Mouse (Mus musculus): Measurements from ENCODE around the gene Fam133b. TPM values are rescaled to one million over a fixed set of nuclear protein-coding genes. Genes with fewer than 3 reads are reported as not detected.

The Fam133b gene
- polyA plus RNA-seq (2017; shearing (Covaris generic)), result 10 to 100 TPM; 38.1 to 52.1 TPM

DNA sequence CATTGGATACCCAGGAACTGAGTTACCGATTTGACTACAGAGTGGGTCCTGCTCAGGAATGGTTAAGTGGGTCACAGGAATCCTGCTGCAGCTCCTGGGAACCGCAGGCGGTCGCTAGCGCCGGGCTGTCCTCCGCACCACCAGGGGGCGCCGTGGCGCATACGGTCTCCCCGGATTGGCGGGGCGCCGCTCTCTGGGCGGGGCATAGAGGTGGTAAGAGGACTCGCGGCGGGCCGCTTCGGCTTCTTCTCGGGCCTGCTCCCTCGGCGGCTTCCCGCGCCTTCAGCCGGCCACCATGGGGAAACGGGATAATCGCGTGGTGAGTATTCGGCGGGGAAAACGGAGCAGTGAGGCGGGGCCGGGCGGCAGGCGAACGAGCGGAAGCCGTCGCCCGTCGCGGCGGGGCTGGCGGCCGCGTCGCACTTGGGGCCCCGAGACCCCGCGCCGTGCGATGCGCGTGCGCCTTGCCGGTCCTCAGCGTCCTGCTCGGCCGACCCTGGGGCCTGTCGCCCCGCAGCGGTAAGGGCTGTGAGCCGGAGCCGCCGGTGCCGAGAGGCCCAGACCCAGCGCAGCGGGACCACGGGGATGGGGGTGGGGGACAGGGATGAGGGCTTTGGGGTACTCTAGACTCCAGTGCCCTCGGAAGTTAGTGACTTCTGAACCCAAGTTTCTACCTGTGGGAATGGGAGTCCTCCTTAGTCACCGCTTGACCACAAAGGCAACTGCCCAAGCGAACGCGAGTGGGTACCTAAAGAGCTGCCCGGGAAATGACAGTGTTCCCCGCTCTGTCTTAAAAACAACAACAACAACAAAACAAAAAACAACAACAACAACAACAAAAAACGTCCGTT lies at the start of gene Fam133b:
Gene Fam133b, plus strand, starts transcription at position 205 of the 851 bp plus-strand sequence.
- ATAC-seq, result peak; percentile 92

DNA sequence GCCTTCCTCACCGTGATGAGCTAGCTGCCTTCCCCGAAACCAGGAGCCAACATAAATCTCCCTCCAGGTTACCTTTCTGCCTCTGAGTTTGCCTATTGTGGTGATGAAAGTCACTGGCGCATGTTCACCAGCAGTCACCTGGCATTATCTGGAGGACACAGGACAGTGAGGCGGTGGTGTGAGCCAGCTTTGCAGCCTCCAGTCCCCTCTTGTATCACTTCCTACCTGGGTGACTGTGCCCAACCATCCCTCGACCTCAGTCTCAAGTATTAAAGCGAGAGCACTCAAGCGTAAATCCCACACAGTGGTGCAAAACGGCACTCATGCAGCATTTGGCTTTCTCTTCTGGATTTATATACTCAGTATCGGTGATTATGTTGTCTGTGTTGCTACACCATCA lies 49.7 kb upstream of the Fam133b start:
- no peak for ATAC-seq

DNA sequence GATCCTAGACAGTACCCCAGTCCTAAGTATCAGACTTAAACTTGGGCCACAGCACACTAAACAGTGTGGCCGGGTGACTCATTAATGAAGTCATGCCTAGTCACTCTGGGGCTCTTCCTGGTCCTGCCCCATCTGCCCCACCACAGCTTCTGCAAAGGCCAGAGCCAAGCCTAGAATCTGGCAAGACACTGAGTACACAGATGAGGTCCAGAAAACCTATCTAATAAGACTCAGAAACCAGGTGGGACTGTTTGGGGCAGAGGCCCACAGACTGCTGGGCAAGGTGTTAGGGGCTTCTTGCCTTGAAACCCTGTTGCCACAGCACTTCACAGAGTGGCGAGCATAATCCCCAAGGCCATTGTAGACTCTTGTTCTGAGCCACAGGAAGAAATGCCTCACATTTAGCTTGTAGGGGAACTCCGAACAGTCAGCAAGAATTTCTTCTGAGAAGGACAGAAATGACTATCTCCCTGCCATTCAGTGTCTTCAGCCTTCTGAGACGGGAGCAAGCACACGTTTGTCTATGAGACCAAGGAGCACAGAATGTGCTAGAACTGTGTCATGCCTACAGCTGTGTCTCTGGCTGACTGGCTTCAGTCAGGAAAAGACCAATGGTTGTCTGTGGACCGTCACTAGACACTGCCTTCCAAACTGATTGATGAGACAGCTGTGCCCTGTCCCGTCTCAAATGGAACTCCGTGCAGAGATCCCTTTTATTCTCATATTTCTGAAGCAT lies 49.0 kb upstream of the Fam133b start:
- ATAC-seq, result peak; percentile 69

DNA sequence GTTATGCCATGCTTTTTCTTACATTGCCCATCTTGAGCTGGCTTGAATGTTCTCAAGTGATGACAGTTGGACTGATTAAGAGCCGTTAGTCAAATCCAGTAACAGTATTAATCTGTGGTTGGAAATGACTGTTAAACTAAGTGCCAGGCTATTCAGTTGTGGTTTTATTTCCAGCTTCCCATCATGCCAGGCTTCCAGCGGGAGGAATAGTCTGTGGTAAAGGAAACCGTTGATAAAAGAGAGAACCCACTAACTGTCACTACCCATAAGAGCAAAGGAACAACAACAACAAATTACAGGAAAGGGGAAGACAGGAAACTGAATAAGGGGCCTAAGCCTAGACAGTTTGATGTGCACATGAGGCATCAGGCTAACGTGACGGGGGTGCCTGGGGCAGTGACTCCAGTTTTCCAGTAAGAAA lies 46.1 kb upstream of the Fam133b start:
- peak; percentile 37 for ATAC-seq

DNA sequence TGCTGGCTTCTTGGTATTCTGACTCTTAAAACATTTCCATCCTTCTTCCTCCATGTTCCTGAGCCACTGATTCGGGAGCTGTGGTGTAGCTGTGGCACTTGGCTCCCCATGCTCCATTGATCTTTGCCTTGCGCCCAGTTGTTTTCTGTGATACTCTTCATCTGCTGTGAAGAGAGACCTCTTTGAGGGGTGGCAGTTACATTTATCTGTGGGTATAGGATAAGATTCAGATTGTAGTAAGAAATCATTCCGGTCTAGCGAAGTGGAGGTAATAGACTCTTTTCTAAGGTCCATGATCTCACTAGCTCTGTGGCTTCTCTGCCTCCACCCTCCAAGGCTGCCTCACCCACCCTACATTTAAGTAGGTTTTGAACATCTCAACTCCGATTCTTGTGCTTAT lies 43.3 kb upstream of the Fam133b start:
- ATAC-seq, result no peak

DNA sequence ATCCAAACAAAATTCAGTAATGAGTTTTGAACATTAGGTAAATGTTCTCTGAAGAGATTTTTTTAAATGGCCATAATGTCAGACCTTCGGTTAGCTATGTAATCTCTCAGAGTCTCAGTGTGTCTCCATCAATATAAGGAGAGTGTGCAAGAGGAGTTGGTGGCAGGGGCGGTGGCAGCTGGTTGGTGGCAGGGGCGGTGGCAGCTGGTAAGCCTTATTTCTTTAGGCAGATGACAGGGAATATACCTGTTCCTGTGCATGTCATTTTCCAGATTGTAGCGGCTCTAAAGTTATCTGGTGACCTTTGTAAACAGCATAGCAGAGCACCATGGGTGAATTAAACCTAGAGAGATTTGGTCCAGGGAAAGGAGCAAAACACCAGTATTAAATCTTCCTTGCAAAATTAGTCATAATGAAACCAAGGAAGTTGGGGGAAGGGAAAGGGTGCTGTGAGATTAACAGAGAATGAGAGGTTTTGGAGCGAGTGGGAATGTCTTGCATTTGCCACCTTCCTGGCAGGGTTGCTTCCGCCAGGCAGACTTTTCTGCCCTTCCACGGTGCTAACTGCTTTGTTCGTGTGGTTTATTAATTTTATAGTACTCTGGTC lies 42.6 kb upstream of the Fam133b start:
- no peak for ATAC-seq

DNA sequence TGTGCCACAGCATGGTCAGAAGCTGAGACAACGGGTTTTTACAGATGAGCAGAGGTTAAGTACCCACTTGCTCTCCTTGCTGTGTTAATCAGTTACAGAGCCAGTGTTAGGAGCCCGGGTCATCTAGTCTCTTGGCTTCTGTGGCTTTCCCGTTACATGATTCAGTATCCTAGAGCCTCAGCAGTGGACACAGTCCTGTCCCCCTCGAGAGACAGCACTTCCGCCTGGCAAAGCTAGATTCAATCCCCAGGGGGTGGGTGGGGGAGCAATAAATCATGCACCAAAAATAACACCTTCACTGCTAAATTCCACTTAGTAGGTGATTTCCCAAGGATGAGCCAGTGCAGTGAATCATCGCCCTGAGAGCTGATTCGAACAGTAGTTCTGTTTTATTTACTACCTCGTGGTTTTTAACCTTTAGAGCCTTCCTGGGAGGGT lies 42.0 kb upstream of the Fam133b start:
- peak; percentile 55 for ATAC-seq

DNA sequence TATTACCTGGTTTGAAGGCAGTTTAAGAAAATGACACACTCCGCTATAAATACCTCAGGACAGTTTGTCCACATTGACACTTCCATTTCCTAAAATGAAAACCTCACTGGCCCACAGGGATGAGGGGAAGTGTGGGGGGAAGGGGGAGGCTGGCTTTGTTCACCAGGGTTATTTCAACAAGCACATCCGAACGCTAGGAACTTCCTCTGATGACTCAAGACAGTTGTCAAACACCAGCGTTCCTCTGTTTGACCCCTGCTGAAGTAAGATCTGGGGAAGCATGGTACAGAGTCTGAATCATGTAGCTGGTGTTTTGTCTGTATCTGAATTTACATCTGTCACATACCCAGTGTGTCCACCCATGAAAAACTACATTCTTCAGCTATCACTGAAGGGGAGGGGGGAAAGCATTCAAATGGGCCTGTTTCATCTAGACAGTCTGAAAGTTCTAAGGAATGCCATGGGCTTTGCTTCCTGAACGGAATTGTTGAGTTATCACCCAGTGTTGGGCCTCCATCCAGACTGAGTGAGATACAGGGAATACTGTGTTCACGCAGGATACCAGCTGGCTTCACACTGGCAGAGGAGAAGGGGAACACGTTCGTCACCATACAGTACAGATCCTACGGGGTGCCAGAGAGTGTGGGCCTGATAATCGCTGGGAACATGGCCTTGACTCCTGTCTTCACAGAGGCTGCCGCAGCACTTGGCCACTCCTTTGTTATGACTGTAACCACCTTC lies 40.9 kb upstream of the Fam133b start:
- ATAC-seq, result peak; percentile 10

DNA sequence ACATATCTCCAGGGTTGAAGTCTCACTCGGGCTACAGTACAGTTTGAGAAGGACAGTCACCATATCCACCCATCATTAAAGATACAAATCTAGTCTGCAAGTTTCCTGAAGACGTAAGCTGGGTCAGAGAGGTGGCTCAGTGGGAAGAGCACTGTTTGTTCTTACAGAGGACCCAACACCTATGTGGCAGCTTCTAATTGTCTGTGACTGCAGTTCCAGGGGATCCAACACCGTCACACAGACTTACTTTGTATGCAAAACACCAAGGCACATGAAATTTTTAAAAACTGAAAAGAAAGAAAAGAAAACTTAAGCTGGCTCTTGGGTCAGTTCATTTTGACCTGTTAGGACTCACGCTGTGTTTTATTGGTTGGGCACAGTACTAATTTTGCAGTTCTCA lies 40.3 kb upstream of the Fam133b start:
- ATAC-seq, result no peak

DNA sequence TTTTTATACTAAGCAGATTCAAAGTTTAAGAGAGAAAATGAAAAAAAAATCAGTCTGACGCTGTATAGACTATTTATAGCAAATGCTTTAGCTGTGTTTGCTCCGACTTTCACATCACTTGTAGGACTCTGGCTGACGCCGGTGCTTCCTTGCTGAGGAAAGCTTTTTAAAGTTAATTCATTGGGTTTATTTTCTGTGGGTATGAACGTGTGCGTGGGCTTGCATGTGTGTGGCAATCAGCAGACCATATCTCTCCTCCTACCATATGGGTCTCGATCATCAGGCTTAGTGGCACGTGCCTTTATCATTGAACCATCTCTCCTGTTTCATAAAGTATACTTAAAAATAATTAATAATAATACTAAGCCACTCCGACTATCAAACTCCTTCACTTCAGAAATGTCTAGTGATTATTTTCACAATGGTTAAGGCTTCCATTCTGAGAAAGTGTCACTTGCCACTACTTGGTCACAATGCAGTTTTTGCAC lies 39.8 kb upstream of the Fam133b start:
- no peak for ATAC-seq

DNA sequence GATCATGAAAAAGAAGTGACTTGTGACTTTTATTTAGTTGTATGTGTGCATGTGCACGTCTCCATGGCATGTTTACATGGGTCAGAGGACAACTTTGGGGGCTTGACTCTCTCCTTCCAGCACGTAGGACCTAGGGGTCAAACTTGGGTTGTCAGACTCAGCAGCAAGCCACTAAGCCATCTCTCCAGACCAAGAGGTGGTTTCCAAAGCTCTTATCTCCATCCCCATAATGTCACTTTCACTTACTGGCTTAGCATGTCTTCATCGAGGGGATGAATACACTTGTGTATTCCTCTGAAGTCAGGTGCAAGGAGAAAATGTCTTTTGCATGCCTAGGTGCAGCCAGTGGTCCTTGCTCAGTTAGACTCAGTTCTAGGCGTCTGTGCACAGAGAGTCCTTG lies 39.2 kb upstream of the Fam133b start:
- no peak for ATAC-seq

DNA sequence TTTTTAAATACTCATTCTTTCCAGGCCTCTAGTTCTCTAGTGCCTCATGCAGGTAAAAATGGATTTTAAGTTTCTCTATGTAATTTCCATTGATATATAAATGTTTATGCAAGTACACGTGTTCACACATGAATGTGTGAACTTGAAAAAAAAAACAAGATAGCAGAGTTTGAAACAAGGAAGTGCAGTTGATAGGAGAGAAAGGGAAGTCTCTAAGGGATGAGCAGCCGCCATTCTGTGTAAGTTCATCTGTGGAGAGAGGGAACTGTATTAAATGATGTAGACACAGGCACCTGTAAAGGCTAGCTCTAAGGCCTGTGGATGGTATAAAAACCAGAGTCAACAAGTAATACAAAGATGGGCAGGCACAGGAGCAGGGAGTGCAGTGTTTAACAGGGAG lies 38.1 kb upstream of the Fam133b start:
- ATAC-seq, result no peak

DNA sequence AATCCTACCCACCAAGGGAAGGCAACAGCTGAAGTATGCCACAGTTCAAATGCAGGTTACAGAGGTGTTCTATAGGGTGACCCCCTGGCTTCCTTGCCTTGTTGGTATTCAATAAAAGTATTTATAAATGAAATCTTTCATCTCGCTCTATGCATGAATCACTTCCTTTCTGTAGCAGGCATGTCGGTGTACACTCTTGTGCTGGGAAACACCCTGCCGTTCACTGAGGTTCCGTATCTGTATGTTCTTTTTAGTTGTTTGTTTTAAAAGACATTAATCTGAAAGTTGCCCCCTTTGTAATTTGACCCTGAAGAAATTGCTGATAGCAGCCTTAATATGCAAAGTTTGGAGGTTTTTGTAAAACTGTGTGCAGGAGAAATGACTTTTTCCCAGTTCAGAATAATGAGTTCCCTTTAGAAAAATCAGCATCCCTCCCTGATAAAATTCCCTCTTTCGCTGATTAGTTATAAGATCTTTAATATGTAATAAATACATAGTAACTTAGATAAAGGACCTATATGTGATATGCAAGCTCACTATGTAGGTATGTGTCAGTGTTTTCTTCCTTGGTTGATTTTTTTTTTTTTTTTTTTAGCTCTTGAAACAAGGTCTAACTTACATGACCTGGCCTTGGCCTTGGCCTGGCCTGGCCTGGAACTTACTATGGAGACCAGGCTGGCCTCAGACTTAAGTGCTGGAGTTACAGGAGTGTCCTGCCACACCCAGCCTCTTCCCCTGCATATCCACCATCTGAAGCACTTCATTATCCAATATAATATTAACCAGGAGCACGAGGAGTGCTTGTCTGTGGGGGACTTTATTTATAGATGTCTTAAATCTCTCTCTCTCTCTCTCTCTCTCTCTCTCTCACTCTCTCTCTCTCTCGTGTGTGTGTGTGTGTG lies 34.9 kb upstream of the Fam133b start:
- peak; percentile 68 for ATAC-seq

DNA sequence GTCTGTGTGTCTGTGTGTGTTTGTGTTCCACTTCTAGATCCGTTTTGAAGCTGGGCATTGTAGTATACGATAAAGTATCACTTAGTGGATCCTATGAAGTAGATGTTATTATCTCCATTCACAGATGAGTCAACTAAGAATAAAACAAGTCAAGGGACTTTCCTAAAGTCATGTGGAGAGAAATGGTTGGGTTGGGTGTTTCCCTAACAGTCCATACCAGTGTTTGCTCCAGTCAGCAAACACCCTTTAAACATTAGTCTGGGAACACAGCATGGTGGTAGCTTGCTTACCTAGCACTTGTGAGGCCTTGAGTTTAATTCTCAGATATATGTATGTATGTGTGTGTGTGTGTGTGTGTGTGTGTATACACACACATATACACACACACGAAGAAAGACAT lies 34.1 kb upstream of the Fam133b start:
- peak; percentile 54 for ATAC-seq

DNA sequence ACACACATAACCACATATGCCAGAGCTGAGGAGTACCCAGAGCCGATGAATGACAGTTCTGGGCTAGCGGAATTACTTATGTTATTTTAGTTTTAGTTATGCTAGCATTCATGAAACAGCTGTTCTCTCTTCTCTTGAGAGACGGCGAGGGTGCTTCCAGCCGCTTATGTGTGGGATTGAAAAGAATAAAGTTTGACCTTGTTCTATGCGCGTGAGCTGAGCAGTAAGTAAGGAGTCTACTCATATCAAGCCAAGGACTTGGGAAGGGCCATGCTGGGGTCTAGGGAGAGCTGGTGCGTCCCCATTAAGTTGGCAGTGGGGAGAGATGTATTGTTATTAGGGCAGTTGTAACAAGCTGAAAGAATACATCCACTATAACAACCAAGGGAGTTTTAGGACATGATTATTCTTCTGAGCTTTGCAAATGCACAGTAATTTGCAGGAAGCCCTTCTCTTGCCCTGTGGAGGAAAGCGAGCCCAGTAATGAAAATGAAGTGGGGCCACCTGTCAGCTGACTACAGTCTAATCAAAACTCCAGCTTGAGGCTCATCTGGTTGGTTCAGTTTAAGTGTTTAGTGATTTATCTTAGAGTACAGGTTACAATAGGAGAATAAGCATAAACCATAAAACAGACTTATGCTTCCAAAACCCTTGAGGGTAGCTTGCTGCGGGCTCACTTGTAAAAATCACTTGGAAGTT lies 32.4 kb upstream of the Fam133b start:
- no peak for ATAC-seq

DNA sequence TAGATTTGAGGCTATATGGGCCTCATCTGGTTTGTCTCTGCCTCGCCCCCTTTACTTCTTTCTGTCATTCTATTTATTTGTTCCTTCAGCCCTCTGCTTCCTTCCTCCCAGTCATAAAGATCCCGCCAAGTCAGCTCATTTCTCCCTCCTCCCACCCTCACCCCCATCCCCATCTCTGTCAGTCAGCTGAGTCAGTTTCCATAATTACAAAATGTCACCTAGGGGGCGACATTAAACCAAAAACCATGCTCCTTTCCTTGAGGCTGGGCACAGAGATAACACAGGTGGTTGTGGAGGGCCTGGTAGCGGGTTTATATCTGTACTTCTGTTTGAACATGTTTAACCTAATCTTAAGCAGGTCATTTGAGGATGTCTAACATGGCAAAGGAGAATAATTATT lies 31.0 kb upstream of the Fam133b start:
- ATAC-seq, result no peak

DNA sequence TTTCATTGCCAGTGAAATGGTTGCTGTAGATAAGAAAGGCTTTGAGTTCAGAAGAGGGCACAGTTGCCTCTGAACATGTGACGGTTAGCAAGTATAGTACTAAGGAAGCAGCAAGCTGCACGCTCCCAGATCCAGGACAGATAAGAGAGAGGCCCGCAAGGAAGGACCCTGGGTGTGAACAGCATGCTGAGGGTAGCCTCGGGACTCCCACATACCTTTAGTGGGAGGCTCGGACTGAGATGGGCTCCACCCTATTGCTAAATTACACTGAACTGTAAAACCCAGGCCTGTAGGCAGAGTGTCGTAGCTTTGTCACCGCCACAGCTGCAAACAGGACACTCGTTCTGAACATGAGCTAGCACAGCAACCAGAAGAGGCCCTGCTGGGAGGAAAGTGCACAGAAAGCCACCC lies 28.7 kb upstream of the Fam133b start:
- ATAC-seq, result no peak

DNA sequence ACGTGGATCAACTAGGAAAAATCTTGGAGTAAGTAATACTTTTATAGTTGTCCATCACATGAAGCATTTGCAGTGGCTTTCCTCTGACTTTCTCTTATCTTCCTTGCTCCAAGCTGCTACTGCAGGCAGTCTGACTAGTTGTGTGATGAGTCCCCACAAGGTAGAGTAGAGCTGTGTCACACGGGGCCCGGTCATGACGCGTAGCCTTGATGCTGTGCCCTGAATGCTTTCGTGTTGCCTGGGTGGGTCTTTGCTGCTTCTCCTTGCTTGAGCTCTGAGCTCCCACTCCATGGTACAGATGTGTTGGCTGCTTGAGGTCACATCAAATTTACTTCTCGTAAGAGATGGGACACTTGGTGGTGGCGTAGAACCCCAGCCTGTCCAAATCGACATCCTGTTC lies 28.2 kb upstream of the Fam133b start:
- ATAC-seq, result no peak

DNA sequence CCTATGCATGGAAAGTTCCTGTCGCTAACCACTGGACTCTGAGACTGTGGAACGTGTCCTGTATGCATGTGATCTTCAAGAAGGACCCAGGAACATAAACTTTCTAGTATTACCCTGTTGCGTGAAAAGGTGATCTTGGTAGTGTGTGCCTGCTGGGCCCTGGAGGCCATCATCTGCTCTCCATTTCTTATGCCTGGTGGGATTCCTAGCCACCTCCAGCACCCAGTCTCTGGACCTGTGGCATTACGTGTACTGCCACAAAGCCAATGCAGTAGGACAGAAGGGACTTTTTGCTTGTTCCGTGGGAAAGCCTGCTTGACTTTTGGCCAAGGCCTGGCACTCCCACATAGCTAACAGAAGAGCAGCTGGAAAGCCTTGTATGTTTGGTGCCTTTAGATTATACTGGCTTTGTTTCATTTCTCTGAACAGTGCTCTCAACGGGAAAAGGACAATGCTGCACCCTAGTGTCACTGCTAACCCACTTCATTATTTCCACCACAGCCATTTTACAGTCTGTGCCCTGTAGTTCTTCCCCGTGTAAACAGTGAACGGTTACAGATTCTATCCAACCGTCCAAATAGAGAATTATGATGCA lies 27.1 kb upstream of the Fam133b start:
- ATAC-seq, result peak; percentile 83

Measured in activated CD4-positive, CD25-positive, alpha-beta regulatory T cell, adult 4 months (primary cell).